Mouse (Mus musculus) telencephalon, adult 2 months (tissue): ENCODE results near the gene Msrb3.

ENCODE experiments used
- DNase-seq: peaks from one replicate; pipeline ENCODE4 v3.0.0-alpha.2; 2011; ENCODE audit warnings: low read depth, low spot score

Gene Msrb3

GRCm38 (mm10) chr10:120898357-120898756 lies 544 bp downstream of the Msrb3 start:
- no peak for DNase-seq

DNA sequence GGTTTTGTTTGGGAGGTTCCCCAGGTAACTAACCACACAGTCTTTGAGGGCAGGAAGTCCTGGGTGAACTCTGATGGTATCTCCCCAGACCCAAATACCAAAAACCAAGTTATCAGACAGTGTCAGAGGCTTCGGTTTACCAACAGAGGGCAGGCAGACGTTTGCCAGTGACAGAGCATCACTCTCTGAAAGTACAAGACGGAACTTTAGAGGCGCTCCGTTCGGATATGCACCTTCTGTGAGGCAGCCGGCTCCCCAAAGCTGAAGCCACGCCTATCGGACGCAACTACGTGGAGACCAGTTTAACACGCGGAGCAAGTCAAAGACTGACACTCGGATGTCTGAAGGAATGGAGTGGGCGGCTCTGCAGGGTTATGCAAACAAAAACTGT lies 3.0 kb downstream of the Msrb3 start:
- no peak for DNase-seq

DNA sequence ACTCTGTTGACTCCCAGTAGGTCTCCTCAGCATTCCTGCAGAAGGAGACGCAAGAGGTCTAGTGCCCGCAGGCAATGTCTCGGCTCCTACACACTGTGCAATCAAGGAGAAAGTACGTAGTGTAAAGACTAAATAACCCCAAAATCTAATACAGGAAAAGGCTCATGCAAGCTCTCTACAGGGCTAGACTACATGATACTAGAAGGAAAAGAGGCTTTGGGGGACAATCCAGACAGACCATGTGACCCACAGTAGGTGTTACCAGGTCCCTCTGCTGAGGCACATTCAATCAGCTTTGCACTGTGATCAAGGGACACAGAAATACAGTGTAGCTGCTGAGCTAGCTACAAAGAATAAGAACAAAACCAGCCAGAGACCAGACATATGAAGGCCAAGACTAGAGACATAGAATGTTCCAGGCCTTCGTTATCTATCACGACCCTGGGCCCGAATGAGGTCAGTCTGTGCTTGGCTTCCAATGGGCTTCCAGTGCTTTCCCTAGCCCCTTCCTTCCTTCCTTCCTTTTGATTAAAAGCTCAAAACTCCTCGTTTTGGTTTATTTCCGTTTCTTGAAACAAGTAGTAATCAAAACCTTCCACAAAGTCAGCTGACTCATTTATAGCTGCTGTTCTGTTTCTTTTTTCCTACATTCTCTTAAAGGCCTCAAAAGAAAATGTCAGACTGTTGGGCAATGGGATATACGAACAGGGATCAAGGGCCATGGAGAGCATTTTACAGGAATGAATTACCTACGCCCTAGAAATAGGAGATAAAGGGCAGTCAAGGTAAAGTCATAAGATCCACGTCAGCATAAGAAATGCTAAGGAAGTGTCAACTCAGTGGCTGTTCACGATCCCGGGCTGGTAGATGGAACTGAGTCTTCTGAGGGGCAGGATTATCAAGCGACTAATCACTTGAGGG lies 3.7 kb downstream of the Msrb3 start:
- no peak for DNase-seq

DNA sequence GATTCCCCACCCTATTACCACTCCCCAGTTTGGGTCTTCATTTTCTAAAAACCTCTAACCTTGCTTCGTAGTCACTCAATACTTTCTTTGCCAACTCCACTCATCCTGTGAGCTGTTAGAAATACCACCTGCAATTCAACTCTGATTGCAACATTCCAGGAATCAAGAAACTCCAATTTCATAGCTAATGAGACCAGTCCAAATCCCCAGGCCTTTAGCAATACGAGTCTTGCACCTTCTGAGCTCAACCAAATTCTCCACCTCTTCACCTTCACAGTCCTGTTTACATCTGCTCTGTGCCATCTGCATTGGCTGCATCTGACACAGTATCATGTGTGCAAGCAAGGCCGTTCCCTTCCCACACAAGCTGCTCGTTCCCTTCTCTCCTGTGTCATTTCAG lies 5.0 kb downstream of the Msrb3 start:
- DNase-seq: no peak

DNA sequence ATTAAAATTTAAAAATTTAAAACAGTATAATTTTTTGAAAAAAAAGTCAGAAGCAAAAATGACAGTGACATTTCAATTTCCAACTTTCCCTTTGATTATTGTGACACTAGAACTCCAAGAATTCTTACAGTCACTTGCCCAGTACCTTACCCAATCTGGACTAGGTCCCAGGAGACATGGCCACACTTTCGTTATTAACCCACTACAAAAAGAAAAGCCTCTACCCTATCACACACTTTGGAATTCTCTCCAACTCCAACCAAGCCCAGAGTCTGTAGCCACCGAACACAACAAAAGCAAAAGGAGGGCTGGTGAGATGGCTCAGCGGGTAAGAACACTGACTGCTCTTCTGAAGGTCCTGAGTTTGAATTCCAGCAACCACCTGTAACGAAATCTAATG lies 7.8 kb downstream of the Msrb3 start:
- no peak for DNase-seq

DNA sequence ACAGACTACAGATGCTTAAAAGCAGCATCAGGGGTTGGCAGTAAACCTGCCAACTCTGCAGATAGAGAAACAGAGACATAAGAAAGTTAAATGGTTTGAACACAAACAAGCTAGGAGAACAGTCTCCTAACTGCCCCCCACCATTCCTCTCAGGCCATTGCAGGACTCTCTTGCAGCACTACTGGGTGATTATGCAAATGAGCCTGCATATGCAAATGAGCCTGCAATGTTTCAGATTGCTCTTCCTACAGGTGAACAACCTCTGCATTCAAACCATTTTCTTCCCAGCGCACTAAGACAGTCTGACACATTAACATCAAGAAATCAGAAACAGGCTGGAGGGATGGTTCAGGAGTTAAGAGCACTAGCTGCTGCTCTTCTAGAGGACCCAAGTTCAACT lies 8.3 kb downstream of the Msrb3 start:
- no peak for DNase-seq

GRCm38 (mm10) chr10:120888531-120888930 lies 10.4 kb downstream of the Msrb3 start:
- no peak for DNase-seq

DNA sequence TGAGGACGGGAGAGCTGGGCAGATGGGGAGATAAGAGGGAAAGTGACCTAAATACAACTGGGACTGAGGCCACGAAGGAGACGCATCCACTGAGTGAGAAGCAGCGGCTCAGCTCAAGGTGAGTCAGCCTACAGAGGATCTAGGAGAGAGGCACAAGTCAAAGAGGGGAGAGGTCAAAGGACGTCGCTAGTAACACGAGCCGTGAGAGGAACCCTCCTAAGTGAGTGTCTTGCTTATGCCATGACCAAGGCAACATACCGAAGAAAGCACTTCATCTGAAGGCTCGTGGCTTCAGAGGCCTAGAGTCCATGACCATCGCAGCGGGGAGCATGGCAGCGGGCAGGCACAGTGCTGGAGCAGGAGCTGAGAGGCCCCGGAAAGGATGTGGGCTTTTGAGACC lies 14.7 kb downstream of the Msrb3 start:
- no peak for DNase-seq

GRCm38 (mm10) chr10:120883732-120884131 lies 15.2 kb downstream of the Msrb3 start:
- no peak for DNase-seq

DNA sequence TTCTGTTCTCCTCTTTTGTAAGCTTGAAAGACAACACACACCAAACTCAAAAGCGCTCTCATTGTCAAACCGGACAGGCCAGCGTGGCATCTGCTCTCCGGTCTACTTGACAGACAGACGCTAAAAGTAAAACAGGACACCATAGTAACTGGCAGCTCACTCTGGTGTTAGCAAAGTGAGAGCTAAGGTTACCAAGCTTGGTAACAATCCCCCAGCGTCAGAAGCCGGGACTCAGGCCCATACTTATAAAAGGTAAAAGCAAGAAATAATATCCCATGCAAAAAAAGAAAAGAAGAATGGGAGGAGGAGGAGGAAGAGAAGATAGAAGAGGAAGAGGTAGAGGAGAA lies 15.9 kb downstream of the Msrb3 start:
- no peak for DNase-seq

DNA sequence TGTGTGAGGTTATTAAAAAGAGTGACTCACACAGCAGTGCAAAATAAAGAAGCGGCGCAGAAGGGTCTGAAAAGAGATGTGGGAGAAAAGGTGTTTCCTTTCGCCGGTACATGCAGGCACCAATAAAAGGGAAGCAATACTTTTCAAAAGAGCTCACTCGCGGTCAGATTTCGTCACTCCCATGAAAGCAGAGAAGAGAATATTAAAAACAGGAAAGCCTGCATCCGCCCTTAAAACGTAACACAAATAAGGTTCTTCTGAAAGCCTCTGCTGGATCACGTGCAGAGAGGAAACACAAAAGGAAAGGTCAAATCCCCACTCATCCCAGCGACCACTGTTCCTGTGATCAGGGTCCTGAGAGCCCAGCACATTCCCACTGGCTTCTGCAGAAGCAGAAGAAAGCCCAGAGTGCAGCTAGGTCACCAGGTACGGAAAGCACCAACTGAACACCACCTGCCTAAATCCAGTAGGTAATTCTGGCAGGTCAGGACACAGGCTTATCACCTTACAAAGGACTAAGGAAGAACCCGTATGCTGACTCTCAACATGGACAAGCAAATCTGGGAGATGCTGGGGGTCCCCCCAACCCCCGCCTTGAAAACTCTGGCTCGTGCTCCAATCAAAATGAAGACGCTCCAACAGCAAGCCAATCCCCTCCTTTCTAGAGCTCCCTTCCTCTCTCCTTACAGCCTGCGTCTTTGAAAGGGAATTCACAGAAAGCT lies 16.4 kb downstream of the Msrb3 start:
- no peak for DNase-seq

GRCm38 (mm10) chr10:120876549-120877270 lies 22.2 kb downstream of the Msrb3 start:
- no peak for DNase-seq

GRCm38 (mm10) chr10:120875672-120876463 lies 23.0 kb downstream of the Msrb3 start:
- peak; percentile 70 for DNase-seq

DNA sequence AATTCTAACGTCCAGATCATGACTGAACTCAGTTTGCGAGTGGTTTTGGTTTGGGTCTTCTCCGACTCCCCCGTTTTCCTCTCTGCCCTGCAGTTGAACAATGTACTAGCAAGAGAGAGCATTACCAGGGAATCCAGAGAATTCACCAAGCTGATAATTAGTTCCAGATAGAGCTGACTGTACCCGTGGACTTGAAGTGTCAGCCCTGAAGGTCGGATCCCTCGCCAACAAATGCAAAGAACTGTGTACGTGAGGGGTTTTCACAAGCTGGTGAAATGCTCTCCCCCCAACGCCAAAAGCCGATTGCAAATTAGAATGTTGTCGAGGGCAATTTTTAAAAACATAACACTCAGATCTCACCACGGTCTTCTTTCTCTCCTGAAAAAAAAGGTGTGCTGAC lies 24.6 kb downstream of the Msrb3 start:
- no peak for DNase-seq

DNA sequence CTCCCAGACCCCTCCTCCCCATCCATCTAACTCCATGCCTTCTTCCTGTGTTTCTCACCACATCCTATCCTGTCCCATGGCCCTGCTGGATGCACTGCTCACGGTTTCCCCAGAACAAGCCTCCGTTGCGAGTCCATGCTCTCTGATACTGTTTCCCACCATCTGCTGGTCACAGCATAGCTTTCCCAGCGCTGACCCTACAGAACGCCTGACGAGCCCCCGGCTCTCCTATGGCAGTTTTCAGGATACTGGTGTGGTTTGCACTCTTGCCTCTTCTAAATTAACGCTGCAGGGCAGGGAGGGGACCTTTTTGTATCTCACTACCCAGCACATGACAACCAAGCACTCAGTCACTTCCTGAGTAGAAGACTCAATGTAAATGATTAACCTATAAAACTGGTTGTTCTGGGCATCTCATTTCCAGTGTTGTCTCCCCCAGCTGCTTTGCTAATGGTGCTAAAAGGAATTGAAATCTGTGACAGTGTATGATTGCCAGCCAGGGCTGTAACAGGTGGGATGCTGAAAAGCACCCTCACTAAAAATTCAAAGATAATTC lies 25.2 kb downstream of the Msrb3 start:
- DNase-seq: no peak

GRCm38 (mm10) chr10:120872483-120872862 lies 26.4 kb downstream of the Msrb3 start:
- no peak for DNase-seq

- no peak for DNase-seq
Measured at GRCm38 (mm10) chr10:120871630-120872482, 27.0 kb downstream of the Msrb3 start.

GRCm38 (mm10) chr10:120871096-120871495 lies 27.8 kb downstream of the Msrb3 start:
- DNase-seq: no peak

DNA sequence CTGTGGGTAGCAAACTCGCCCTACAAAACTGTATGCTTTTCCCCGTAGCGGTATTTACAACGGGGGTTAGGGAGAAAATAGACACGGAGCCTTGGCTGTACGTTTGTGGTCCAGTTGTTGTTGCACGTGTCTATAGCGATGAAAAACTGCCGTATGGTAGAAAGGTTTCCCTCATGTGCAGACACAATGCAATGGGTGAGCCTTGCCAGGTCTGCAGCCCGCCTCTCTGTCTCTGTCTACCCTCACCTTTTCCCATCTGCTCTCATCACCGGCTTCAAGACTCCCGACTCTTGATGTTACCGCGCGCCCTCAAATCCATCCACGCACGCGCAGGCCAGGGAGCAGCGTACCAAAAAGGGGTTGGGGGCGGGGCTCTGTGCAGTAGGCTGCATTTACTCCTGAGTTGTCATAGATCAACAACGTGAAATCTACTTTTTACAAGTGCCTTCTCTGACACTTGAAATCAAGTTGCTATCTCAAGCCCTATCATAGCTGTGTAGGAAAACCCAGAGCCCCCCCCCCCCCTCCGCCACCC lies 29.6 kb downstream of the Msrb3 start:
- DNase-seq: no peak

GRCm38 (mm10) chr10:120864446-120864845 lies 34.5 kb downstream of the Msrb3 start:
- DNase-seq: no peak
